Mouse (Mus musculus) testis, adult 2 months (tissue): ENCODE results near the gene Mpv17l2. TPM values are rescaled to one million over a fixed set of nuclear protein-coding genes. Genes with fewer than 3 reads are reported as not detected.

ENCODE experiments used
- H3K27ac ChIP-seq: fragments of 200-500 bp; 2 replicates; pipeline ENCODE4 v1.5.1; 2012; ENCODE audit warnings: low read depth, low read length; ENCODE audit not compliant: control insufficient read depth, insufficient read depth
- H3K27me3 ChIP-seq: fragments of 200-500 bp; 2 replicates; pipeline ENCODE4 v1.6.1; 2012; ENCODE audit warnings: mild to moderate bottlenecking, low read length, moderate library complexity; ENCODE audit not compliant: control insufficient read depth, insufficient read depth
- H3K36me3 ChIP-seq: fragments of 200-500 bp; 2 replicates; pipeline ENCODE4 v1.6.1; 2012; ENCODE audit warnings: mild to moderate bottlenecking, low read length; ENCODE audit not compliant: control insufficient read depth, insufficient read depth
- H3K4me1 ChIP-seq: fragments of 200-500 bp; 2 replicates; pipeline ENCODE4 v1.6.1; 2012; ENCODE audit warnings: low read length; ENCODE audit not compliant: control insufficient read depth, insufficient read depth
- H3K4me3 ChIP-seq: fragments of 200-500 bp; 2 replicates; pipeline ENCODE4 v1.5.1; 2012; ENCODE audit warnings: low read depth, mild to moderate bottlenecking, low read length, moderate library complexity, mixed read lengths; ENCODE audit not compliant: control insufficient read depth
- CTCF ChIP-seq: fragments of 200-500 bp; IDR thresholded peaks from 2 replicates; pipeline ENCODE4 v1.5.1; 2012; ENCODE audit warnings: low read depth, mild to moderate bottlenecking, inconsistent platforms, low read length, moderate library complexity; ENCODE audit not compliant: control insufficient read depth, insufficient read depth, insufficient replicate concordance
- POLR2A ChIP-seq: fragments of 200-500 bp; IDR thresholded peaks from 2 replicates; pipeline ENCODE4 v1.6.1; 2012; ENCODE audit warnings: low read depth, mild to moderate bottlenecking, inconsistent platforms, low read length, moderate library complexity; ENCODE audit not compliant: control insufficient read depth
- polyA plus RNA-seq: library from polyadenylated mRNA; depleted of rRNA; stranded (reverse); fragments of >200 nt; gene quantifications from 2 replicates; pipeline ENCODE4 v1.2.3, GENCODE M21; 2012

The Mpv17l2 gene
- polyA plus RNA-seq, 1 experiment, result 13.5 TPM

- no peaks in the 10 kb centered on the region for H3K27me3 ChIP-seq
- no peak overlapping the region for H3K27ac ChIP-seq
- H3K4me1 ChIP-seq, result peaks cover 26% of the 10 kb centered on the region
- no peak overlapping the region for H3K4me3 ChIP-seq
- TF ChIP-seq CTCF, result no peak
- no peak for TF ChIP-seq POLR2A
- H3K36me3 ChIP-seq, result no peaks in the 10 kb centered on the region
These were observed 30.6 kb upstream of the Mpv17l2 start for GRCm38 (mm10) chr8:70791294-70791701.

- Histone ChIP-seq H3K4me3 (no peak overlapping the region), H3K36me3 (no peaks in the 10 kb centered on the region), H3K4me1 (peaks cover 24% of the 10 kb centered on the region), H3K27me3 (no peaks in the 10 kb centered on the region), H3K27ac (no peak overlapping the region)
- TF ChIP-seq POLR2A (no peak), CTCF (no peak)
These were observed 30.1 kb upstream of the Mpv17l2 start for GRCm38 (mm10) chr8:70790846-70791245.

GRCm38 (mm10) chr8:70789046-70789445, 28.3 kb upstream of the Mpv17l2 start:
- no peak for TF ChIP-seq POLR2A
- no peak for TF ChIP-seq CTCF
- Histone ChIP-seq H3K27me3 (no peaks in the 10 kb centered on the region), H3K4me3 (no peak overlapping the region), H3K27ac (no peak overlapping the region), H3K4me1 (peaks cover 28% of the 10 kb centered on the region), H3K36me3 (no peaks in the 10 kb centered on the region)

GRCm38 (mm10) chr8:70787941-70788667, 27.4 kb upstream of the Mpv17l2 start:
- Histone ChIP-seq H3K4me3 (peak overlapping the region; percentile 61), H3K27me3 (no peaks in the 10 kb centered on the region), H3K36me3 (no peaks in the 10 kb centered on the region), H3K27ac (no peak overlapping the region), H3K4me1 (peaks cover 27% of the 10 kb centered on the region)
- TF ChIP-seq CTCF (no peak), POLR2A (no peak)

GRCm38 (mm10) chr8:70787051-70787445, 26.3 kb upstream of the Mpv17l2 start:
- Histone ChIP-seq H3K4me3 (no peak overlapping the region), H3K27me3 (no peaks in the 10 kb centered on the region), H3K27ac (no peak overlapping the region), H3K4me1 (peaks cover 18% of the 10 kb centered on the region), H3K36me3 (no peaks in the 10 kb centered on the region)
- TF ChIP-seq CTCF (no peak), POLR2A (no peak)

- no peaks in the 10 kb centered on the region for H3K27me3 ChIP-seq
- no peaks in the 10 kb centered on the region for H3K36me3 ChIP-seq
- no peak overlapping the region for H3K27ac ChIP-seq
- no peak overlapping the region for H3K4me3 ChIP-seq
- peaks cover 13% of the 10 kb centered on the region for H3K4me1 ChIP-seq
- TF ChIP-seq CTCF (no peak), POLR2A (no peak)
These were observed 25.7 kb upstream of the Mpv17l2 start for GRCm38 (mm10) chr8:70786291-70787050.

GRCm38 (mm10) chr8:70780093-70780492, 19.3 kb upstream of the Mpv17l2 start:
- Histone ChIP-seq H3K36me3 (no peaks in the 10 kb centered on the region), H3K27me3 (no peaks in the 10 kb centered on the region), H3K4me3 (no peak overlapping the region), H3K27ac (no peak overlapping the region), H3K4me1 (peaks cover 14% of the 10 kb centered on the region)
- TF ChIP-seq CTCF (no peak), POLR2A (no peak)
